ENCODE assay signal across 8 mouse cellular contexts in the genomic region with DNA sequence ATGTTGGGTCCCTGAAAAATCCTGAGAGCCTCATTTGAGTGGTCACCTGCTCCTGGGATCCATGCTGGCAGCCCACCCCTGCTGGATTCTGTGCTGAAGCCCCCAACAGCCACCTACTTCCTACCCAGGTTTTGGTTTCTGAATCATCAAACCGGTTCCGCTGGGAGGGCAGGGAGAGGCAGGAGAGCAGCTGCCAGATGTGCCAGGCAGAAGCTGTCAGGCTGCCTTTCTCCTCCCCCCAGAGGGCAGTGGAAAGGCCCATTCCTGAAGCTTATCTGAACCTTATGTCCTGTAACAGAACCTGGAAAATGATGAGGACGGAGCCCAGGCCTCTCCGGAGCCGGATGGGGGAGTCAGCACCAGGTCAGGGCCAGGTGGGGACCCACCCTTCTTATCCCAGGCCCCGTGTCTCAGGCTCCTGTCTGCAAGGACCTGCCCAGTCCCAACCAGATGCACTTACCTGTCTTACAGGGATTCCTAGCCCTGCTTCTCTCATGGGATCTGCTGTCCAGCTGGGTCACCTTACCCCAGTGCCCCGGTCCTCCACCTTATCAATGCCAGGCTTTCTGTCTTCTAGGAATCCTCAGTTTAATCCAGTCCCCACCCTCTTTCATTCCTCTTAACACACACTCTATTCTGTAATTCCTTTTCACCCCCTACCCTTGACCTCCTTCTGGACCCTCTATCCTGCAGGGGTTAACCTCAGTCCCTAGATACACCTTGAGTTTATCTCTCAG. TPM values are rescaled to one million over a fixed set of nuclear protein-coding genes. Genes with fewer than 3 reads are reported as not detected.
DNase-seq lines count a peak whose midpoint lies in the region; ATAC-seq and TF ChIP-seq lines count a peak whose summit lies in the region.

No protein-coding gene starts in this region.

- no peak for DNase-seq in kidney, adult 9 months
- DNase-seq in MEL (ENCODE audit: low read depth, low spot score): no peak
- DNase-seq in forebrain, embryonic 14.5 days (ENCODE audit: low spot score): no peak
- peak; percentile 46 for DNase-seq in liver
- no peak for DNase-seq in gastrocnemius, postnatal 10 days
- no peak for DNase-seq in layer of hippocampus, adult 18-20 months (ENCODE audit: low spot score in 2 of 2)

- H3K27ac ChIP-seq in kidney, embryonic 14.5 days (ENCODE audit: low read depth, low read length): no peak overlapping the region
- no peak overlapping the region for H3K27ac ChIP-seq in MEL (ENCODE audit: control insufficient read depth, low read depth, low read length)
- no peak overlapping the region for H3K27ac ChIP-seq in forebrain, embryonic 14.5 days (ENCODE audit: low read depth, low read length)
- H3K27ac ChIP-seq in stomach, embryonic 14.5 days (ENCODE audit: low read length): no peak overlapping the region

- TF ChIP-seq EP300 in MEL (IDR thresholded peaks at IDR 0.05; ENCODE audit: low read depth in 1 of 2, low read length in 2 of 2): no peak

- peak overlapping the region; percentile 88 for H3K4me3 ChIP-seq in kidney, embryonic 14.5 days (ENCODE audit: low read length)
- H3K4me3 ChIP-seq in MEL (ENCODE audit: control insufficient read depth in 1 of 2, insufficient read depth in 1 of 2, low read depth in 2 of 2, low read length in 2 of 2): peak overlapping the region; percentile 88 to 91
- H3K4me3 ChIP-seq in forebrain, embryonic 14.5 days (ENCODE audit: low read depth, low read length): peak overlapping the region; percentile 76
- H3K4me3 ChIP-seq in stomach, embryonic 14.5 days (ENCODE audit: low read depth, low read length): peak overlapping the region; percentile 80

- peaks cover 4% of the 10 kb centered on the region; the same call in 1 of the 2 replicates for H3K79me2 ChIP-seq in MEL (ENCODE audit: control insufficient read depth, insufficient read depth, low read length, poor library complexity)

- H3K27me3 ChIP-seq in kidney, embryonic 14.5 days (ENCODE audit: control insufficient read depth, insufficient read depth, low read length): no peaks in the 10 kb centered on the region
- H3K27me3 ChIP-seq in MEL (ENCODE audit: control insufficient read depth in 1 of 2, insufficient read depth in 2 of 2, low read length in 2 of 2): no peaks in the 10 kb centered on the region
- no peaks in the 10 kb centered on the region for H3K27me3 ChIP-seq in forebrain, embryonic 14.5 days (replicated peaks; ENCODE audit: control insufficient read depth, insufficient read depth, low read length)
- H3K27me3 ChIP-seq in stomach, embryonic 14.5 days (ENCODE audit: control insufficient read depth, insufficient read depth, low read length): no peaks in the 10 kb centered on the region

- no peak for TF ChIP-seq CTCF in MEL (IDR thresholded peaks at IDR 0.05 in 2 of 3, conservative IDR thresholded peaks at IDR 0.05 in 1 of 3; ENCODE audit: control insufficient read depth in 1 of 3, insufficient read depth in 1 of 3, low read depth in 2 of 3, low read length in 3 of 3, poor library complexity in 1 of 3, severe bottlenecking in 1 of 3)

- WGBS in kidney, embryonic 14.5 days: 61% methylated on average over 7 of the region's 7 CpGs
- 76% methylated on average over 7 of the region's 7 CpGs for WGBS in forebrain, embryonic 14.5 days
- WGBS in stomach, embryonic 14.5 days: 59% methylated on average over 7 of the region's 7 CpGs

- no peaks in the 10 kb centered on the region for H3K9me3 ChIP-seq in kidney, embryonic 14.5 days (ENCODE audit: control insufficient read depth, low read length)
- H3K9me3 ChIP-seq in MEL (replicated peaks; ENCODE audit: insufficient read depth, low read length): no peaks in the 10 kb centered on the region
- H3K9me3 ChIP-seq in forebrain, embryonic 14.5 days (replicated peaks; ENCODE audit: control insufficient read depth, low read length): no peaks in the 10 kb centered on the region
- no peaks in the 10 kb centered on the region for H3K9me3 ChIP-seq in stomach, embryonic 14.5 days (ENCODE audit: control insufficient read depth, low read depth, low read length)

- no peak for TF ChIP-seq POLR2A in MEL (IDR thresholded peaks at IDR 0.05; ENCODE audit: control insufficient read depth in 1 of 2, insufficient read depth in 1 of 2, low read depth in 1 of 2, low read length in 2 of 2, poor library complexity in 1 of 2)

- peak overlapping the region; percentile 81 for H3K4me2 ChIP-seq in kidney, embryonic 14.5 days (replicated peaks; ENCODE audit: low read depth, low read length)
- peak overlapping the region; percentile 82 for H3K4me2 ChIP-seq in forebrain, embryonic 14.5 days (ENCODE audit: low read length)
- peak overlapping the region; percentile 86 for H3K4me2 ChIP-seq in stomach, embryonic 14.5 days (replicated peaks; ENCODE audit: low read depth, low read length)

- no peak for TF ChIP-seq RAD21 in MEL (IDR thresholded peaks at IDR 0.05; ENCODE audit: low read depth, low read length)

- H3K9ac ChIP-seq in kidney, embryonic 14.5 days (ENCODE audit: low read depth, low read length): peak overlapping the region; percentile 87; the same call in 1 of the 2 replicates
- no peak overlapping the region; the same call in 1 of the 2 replicates for H3K9ac ChIP-seq in MEL (ENCODE audit: control insufficient read depth, low read depth, low read length, poor library complexity, severe bottlenecking)
- H3K9ac ChIP-seq in forebrain, embryonic 14.5 days (ENCODE audit: low read length): peak overlapping the region; percentile 85
- peak overlapping the region; percentile 77 for H3K9ac ChIP-seq in stomach, embryonic 14.5 days (replicated peaks; ENCODE audit: low read depth, low read length)

- no peak for ATAC-seq in kidney, embryonic 14.5 days (ENCODE audit: low FRiP score, low TSS enrichment)
- no peak for ATAC-seq in forebrain, embryonic 14.5 days
- no peak for ATAC-seq in stomach, embryonic 14.5 days (ENCODE audit: insufficient number of reproducible peaks, insufficient read depth, low FRiP score, low read depth)

- H3K4me1 ChIP-seq in kidney, embryonic 14.5 days (ENCODE audit: control insufficient read depth, insufficient read depth, low read length): peaks cover 8% of the 10 kb centered on the region; the same call in 1 of the 2 replicates
- peaks cover 10 to 19% of the 10 kb centered on the region in 2 experiments for H3K4me1 ChIP-seq in MEL (ENCODE audit: control insufficient read depth in 1 of 2, insufficient read depth in 2 of 2, low read length in 2 of 2)
- peaks cover 9% of the 10 kb centered on the region for H3K4me1 ChIP-seq in forebrain, embryonic 14.5 days (ENCODE audit: control insufficient read depth, insufficient read depth, low read length)
- H3K4me1 ChIP-seq in stomach, embryonic 14.5 days (ENCODE audit: control insufficient read depth, insufficient read depth, low read length): peaks cover 11% of the 10 kb centered on the region

- H3K36me3 ChIP-seq in kidney, embryonic 14.5 days (ENCODE audit: control insufficient read depth, insufficient read depth, low read length): peaks cover 35% of the 10 kb centered on the region
- peaks cover 0 to 26% of the 10 kb centered on the region in 2 experiments; a peak in 2 of 4 replicates for H3K36me3 ChIP-seq in MEL (ENCODE audit: control insufficient read depth in 1 of 2, insufficient read depth in 2 of 2, low read length in 2 of 2)
- H3K36me3 ChIP-seq in forebrain, embryonic 14.5 days (ENCODE audit: control insufficient read depth, insufficient read depth, low read length): peaks cover 34% of the 10 kb centered on the region
- peaks cover 22% of the 10 kb centered on the region for H3K36me3 ChIP-seq in stomach, embryonic 14.5 days (ENCODE audit: control insufficient read depth, insufficient read depth, low read length)

RNA-seq across cellular contexts. Expression of gene Aip, which starts 1.3 kb away (rescaled TPM):
- 92.0 and 97.5 TPM in 2 replicates for polyA plus RNA-seq in kidney, embryonic 14.5 days (2014; fragmentation: Nextera tagmentation; extraction: Ambion mirVana)
- 37.8 and 40.0 TPM in 2 replicates for total RNA-seq in MEL (2012; rRNA removed)
- 100 to 1,000 TPM in 1 of 2 experiments, not detected in 1; 101 TPM for polyA plus RNA-seq in MEL (2012; ENCODE audit: insufficient read depth in 1 of 2, insufficient read length in 2 of 2, low read depth in 1 of 2, low replicate concordance in 2 of 2, missing spikeins in 1 of 2)
- polyA plus RNA-seq in forebrain, embryonic 14.5 days (2014; fragmentation: Nextera tagmentation; extraction: Ambion mirVana): 85.2 and 94.4 TPM in 2 replicates
- 95.3 and 101 TPM in 2 replicates for polyA plus RNA-seq in stomach, embryonic 14.5 days (2014; fragmentation: Nextera tagmentation; extraction: Ambion mirVana)
- total RNA-seq in gastrocnemius, postnatal 10 days (2021): 10 to 100 TPM; 46.5 to 47.1 TPM
- total RNA-seq in layer of hippocampus, adult 18-20 months (2021): 100 to 1,000 TPM; 121 to 140 TPM

RNA-seq across cellular contexts. Expression of gene Gpr152, which starts 12.7 kb away (rescaled TPM):
- not detected in 2 replicates for polyA plus RNA-seq in kidney, embryonic 14.5 days (2014; fragmentation: Nextera tagmentation; extraction: Ambion mirVana)
- not detected in 2 replicates for total RNA-seq in MEL (2012; rRNA removed)
- under 1 TPM in 1 of 2 experiments, not detected in 1; 0.03 TPM for polyA plus RNA-seq in MEL (2012; ENCODE audit: insufficient read depth in 1 of 2, insufficient read length in 2 of 2, low read depth in 1 of 2, low replicate concordance in 2 of 2, missing spikeins in 1 of 2)
- polyA plus RNA-seq in forebrain, embryonic 14.5 days (2014; fragmentation: Nextera tagmentation; extraction: Ambion mirVana): not detected in 2 replicates
- polyA plus RNA-seq in stomach, embryonic 14.5 days (2014; fragmentation: Nextera tagmentation; extraction: Ambion mirVana): not detected in 2 replicates
- not detected for total RNA-seq in gastrocnemius, postnatal 10 days (2021)
- total RNA-seq in layer of hippocampus, adult 18-20 months (2021): not detected

RNA-seq across cellular contexts. Expression of gene Cabp4, which starts 16.9 kb away (rescaled TPM):
- 0.06 and 0.09 TPM in 2 replicates for polyA plus RNA-seq in kidney, embryonic 14.5 days (2014; fragmentation: Nextera tagmentation; extraction: Ambion mirVana)
- 0.08 and 0.13 TPM in 2 replicates for total RNA-seq in MEL (2012; rRNA removed)
- under 1 TPM in 1 of 2 experiments, not detected in 1; 0.24 TPM for polyA plus RNA-seq in MEL (2012; ENCODE audit: insufficient read depth in 1 of 2, insufficient read length in 2 of 2, low read depth in 1 of 2, low replicate concordance in 2 of 2, missing spikeins in 1 of 2)
- polyA plus RNA-seq in forebrain, embryonic 14.5 days (2014; fragmentation: Nextera tagmentation; extraction: Ambion mirVana): 0.08 and 0.12 TPM in 2 replicates
- polyA plus RNA-seq in stomach, embryonic 14.5 days (2014; fragmentation: Nextera tagmentation; extraction: Ambion mirVana): not detected in 2 replicates
- not detected for total RNA-seq in gastrocnemius, postnatal 10 days (2021)
- total RNA-seq in layer of hippocampus, adult 18-20 months (2021): under 1 TPM; 0.22 to 0.30 TPM

RNA-seq across cellular contexts. Expression of gene Coro1b, which starts 21.5 kb away (rescaled TPM):
- 132 and 156 TPM in 2 replicates for polyA plus RNA-seq in kidney, embryonic 14.5 days (2014; fragmentation: Nextera tagmentation; extraction: Ambion mirVana)
- 54.1 and 55.5 TPM in 2 replicates for total RNA-seq in MEL (2012; rRNA removed)
- 100 to 1,000 TPM in 1 of 2 experiments, not detected in 1; 111 TPM for polyA plus RNA-seq in MEL (2012; ENCODE audit: insufficient read depth in 1 of 2, insufficient read length in 2 of 2, low read depth in 1 of 2, low replicate concordance in 2 of 2, missing spikeins in 1 of 2)
- polyA plus RNA-seq in forebrain, embryonic 14.5 days (2014; fragmentation: Nextera tagmentation; extraction: Ambion mirVana): 134 and 154 TPM in 2 replicates
- 149 and 152 TPM in 2 replicates for polyA plus RNA-seq in stomach, embryonic 14.5 days (2014; fragmentation: Nextera tagmentation; extraction: Ambion mirVana)
- total RNA-seq in gastrocnemius, postnatal 10 days (2021): 10 to 100 TPM; 41.1 to 48.6 TPM
- 10 to 100 TPM; 77.0 to 97.3 TPM for total RNA-seq in layer of hippocampus, adult 18-20 months (2021)

RNA-seq across cellular contexts. Expression of gene Ptprcap, which starts 26.5 kb away (rescaled TPM):
- polyA plus RNA-seq in kidney, embryonic 14.5 days (2014; fragmentation: Nextera tagmentation; extraction: Ambion mirVana): 0.57 and 0.80 TPM in 2 replicates
- 75.7 and 80.3 TPM in 2 replicates for total RNA-seq in MEL (2012; rRNA removed)
- polyA plus RNA-seq in MEL (2012; ENCODE audit: insufficient read depth in 1 of 2, insufficient read length in 2 of 2, low read depth in 1 of 2, low replicate concordance in 2 of 2, missing spikeins in 1 of 2): 10 to 100 TPM in 1 of 2 experiments, not detected in 1; 67.9 TPM
- polyA plus RNA-seq in forebrain, embryonic 14.5 days (2014; fragmentation: Nextera tagmentation; extraction: Ambion mirVana): 0.24 TPM in 1 of 2 replicates, not detected in the other
- polyA plus RNA-seq in stomach, embryonic 14.5 days (2014; fragmentation: Nextera tagmentation; extraction: Ambion mirVana): 1.9 and 2.6 TPM in 2 replicates
- 1 to 10 TPM in 1 of 2 experiments, under 1 TPM in 1; 0.49 to 2.0 TPM for total RNA-seq in gastrocnemius, postnatal 10 days (2021)
- 1 to 10 TPM; 1.6 to 2.5 TPM for total RNA-seq in layer of hippocampus, adult 18-20 months (2021)
